Mouse (Mus musculus) right cerebral cortex, postnatal 14 days (tissue): ENCODE data around the gene Idh3b.

Experiments
- DNase-seq: peaks from one replicate; pipeline ENCODE4 v3.0.0; 2022

The Idh3b gene

DNA sequence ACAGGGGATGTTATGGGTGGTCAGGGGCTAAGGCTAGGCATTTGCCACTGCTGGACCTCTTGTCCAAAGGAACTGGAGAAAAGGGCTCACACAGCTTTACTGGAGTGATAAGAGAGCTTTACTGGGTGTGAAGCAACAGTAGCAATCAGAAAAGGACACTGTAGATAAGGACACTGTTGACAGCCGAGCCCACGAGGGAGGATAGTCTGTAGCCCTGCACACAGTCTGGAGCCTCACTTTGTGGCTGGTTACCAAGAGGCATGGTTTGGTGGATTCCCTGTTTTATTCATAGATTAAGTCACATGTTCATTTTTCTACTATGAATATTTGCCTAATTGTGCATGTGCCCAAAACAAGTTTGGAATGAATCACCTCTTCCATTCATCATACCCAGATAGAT lies 21.9 kb downstream of the Idh3b start:
- DNase-seq: no peak

DNA sequence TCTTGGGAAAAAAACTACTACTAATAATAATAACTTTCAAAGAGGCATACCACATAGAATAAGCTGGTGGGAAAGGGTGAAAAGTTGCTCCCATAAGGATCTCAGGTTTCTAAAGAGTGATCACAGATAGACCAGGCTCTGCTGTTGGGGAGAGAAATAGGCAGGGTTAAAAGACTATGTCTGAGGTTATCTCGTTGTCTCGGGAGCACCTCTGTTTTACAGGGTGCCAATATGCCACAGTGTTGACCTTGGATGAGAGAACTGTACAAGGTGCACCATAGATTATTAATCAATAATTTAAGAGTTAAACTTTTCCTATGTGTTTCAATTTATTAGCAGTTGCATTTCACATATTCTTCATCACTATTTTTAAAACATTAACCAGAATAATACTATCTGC lies 22.4 kb downstream of the Idh3b start:
- no peak for DNase-seq

DNA sequence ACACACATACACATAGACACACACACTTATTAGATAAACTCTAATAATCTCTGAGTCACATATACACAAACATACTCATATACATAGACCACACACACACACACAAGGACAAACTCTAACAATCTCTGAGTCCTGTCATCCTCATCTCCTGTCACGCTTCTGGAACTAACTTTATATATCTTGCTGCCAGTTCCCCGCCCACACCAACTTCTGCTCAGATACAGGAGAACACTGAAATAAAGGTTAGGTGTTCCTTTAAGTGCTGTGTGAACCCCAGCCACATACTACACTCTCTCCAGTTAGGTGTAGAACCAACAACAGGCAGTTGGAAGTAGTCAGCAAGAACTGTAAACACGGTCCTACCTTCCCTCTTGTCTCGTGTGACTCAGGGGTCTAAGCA lies 23.5 kb downstream of the Idh3b start:
- DNase-seq: no peak

DNA sequence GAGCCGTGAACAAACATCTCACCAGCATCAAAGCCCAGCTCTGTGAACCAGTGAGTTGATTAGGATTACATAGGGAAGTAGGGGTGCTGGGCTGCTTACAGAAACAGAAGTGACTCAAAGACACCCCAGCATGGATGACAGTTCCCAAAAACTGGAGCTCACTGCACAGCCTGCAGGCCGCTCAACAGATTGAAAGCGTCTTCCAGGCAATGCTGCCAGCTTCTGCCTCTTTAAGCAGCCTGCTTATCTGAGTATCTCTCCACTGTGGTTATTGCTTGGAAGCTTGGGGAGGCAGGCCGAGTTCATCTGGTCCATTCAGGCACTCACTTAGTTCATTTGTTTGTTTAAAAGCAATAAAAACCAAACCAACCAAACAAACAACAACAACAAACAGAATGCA lies 27.6 kb downstream of the Idh3b start:
- no peak for DNase-seq

DNA sequence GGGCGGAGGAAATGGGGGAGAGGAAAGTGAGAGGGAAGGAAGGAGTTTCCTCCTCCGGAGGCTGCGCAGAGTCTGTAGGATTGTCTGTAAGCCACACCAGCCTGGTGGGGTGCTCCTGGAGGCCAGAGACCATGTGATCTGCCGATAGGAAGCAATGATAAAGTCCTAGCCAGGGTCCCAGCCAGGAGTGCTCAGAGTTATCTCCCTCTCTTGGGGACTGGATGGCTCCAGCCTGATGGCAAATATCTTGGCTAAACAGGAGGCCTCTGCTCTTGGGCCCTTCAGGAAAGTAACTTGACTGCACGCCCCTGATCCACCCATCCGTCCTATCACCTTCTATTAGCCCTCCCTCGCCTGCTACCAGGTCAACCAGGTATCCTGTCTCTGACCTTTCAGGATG lies 36.1 kb downstream of the Idh3b start:
- DNase-seq: no peak

DNA sequence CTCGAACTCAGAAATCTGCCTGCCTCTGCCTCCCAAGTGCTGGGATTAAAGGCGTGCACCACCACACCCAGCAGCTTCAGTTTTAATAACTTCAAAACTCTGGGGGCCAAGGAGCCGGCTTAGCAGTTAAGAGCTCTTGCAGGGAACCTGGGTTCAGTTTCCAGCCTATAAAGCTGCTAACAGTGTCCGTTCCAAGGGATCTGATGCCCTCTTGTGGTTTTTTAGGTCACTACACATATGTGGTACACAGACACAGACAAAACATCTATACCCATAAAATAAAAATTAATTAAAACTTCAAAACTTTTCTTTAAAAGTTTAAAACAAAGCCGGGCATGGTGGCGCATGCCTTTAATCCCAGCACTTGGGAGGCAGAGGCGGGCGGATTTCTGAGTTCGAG lies 37.4 kb downstream of the Idh3b start:
- peak; percentile 12 for DNase-seq
